In genomic region chr19:46961652-46962051, GRCm38 (mm10) we compare ENCODE assay signal across 8 mouse cellular contexts. TPM values are rescaled to one million over a fixed set of nuclear protein-coding genes. Genes with fewer than 3 reads are reported as not detected.
A peak's percentile ranks its signal among the peaks of the same experiment; 100 is the strongest.
DNase-seq lines count a peak whose midpoint lies in the region; ATAC-seq and TF ChIP-seq lines count a peak whose summit lies in the region.

No protein-coding gene starts in this region.

- peak overlapping the region; percentile 62 for H3K4me3 ChIP-seq in cortical plate, adult 2 months (ENCODE audit: insufficient read depth, low read length)

- no peak for TF ChIP-seq CTCF in cortical plate, adult 2 months (IDR thresholded peaks at IDR 0.05; ENCODE audit: extremely low read depth, insufficient read depth, low read length)

- DNase-seq in ZHBTc4 (ENCODE audit: low read depth, low spot score): peak; percentile 89
- DNase-seq in gastrocnemius, postnatal 10 days: peak; percentile 77
- peak; percentile 83 to 94 for DNase-seq in left cerebral cortex, postnatal 10 days (ENCODE audit: extremely low spot score in 1 of 2, low spot score in 2 of 2)
- DNase-seq in right cerebral cortex, postnatal 10 days (ENCODE audit: low spot score in 2 of 2): peak; percentile 92
- DNase-seq in urinary bladder, postnatal 25 days (ENCODE audit: low spot score): peak; percentile 71

- peaks cover 7% of the 10 kb centered on the region; the same call in 1 of the 2 replicates for H3K4me1 ChIP-seq in cortical plate, adult 2 months (ENCODE audit: control insufficient read depth, insufficient read depth, low read length)

- H3K27ac ChIP-seq in cortical plate, adult 2 months (ENCODE audit: insufficient read depth, low read length): peak overlapping the region; percentile 96

- peak; percentile 47; the same call in 1 of the 2 replicates for TF ChIP-seq POLR2A in cortical plate, adult 2 months (IDR thresholded peaks at IDR 0.05; ENCODE audit: extremely low read depth, insufficient read depth, low read length)

- intact Hi-C loops in left cerebral cortex, postnatal 10 days (cut with DNase I): no loop called here

- ATAC-seq in inflammation-experienced regulatory T-cells, adult 6 months: peak; percentile 74
- ATAC-seq in megakaryocyte progenitor cell, adult 5-6 weeks (replicated peaks; ENCODE audit: poor library complexity): peak; percentile 74

RNA-seq across cellular contexts. Expression of gene Ina, which starts 52.8 kb away (rescaled TPM):
- polyA plus RNA-seq in cortical plate, adult 2 months (2012; rRNA removed): 124 and 127 TPM in 2 replicates
- total RNA-seq in gastrocnemius, postnatal 10 days (2021): under 1 TPM; 0.38 to 0.40 TPM
- polyA plus RNA-seq in inflammation-experienced regulatory T-cells, adult 6 months (2017; shearing (Covaris generic)): not detected
- total RNA-seq in left cerebral cortex, postnatal 10 days (2021): 100 to 1,000 TPM; 180 to 190 TPM
- 0.22 TPM in 1 of 2 replicates, not detected in the other for total RNA-seq in megakaryocyte progenitor cell, adult 5-6 weeks (2015)
- total RNA-seq in megakaryocyte progenitor cell, adult 5-6 weeks (2017): not detected in 2 replicates

RNA-seq across cellular contexts. Expression of gene Nt5c2, which starts 53.3 kb away (rescaled TPM):
- 46.7 and 50.3 TPM in 2 replicates for polyA plus RNA-seq in cortical plate, adult 2 months (2012; rRNA removed)
- total RNA-seq in gastrocnemius, postnatal 10 days (2021): 10 to 100 TPM; 33.4 to 34.7 TPM
- polyA plus RNA-seq in inflammation-experienced regulatory T-cells, adult 6 months (2017; shearing (Covaris generic)): 10 to 100 TPM; 22.1 to 37.3 (median 31.6) TPM
- total RNA-seq in left cerebral cortex, postnatal 10 days (2021): 10 to 100 TPM; 76.4 to 87.4 TPM
- total RNA-seq in megakaryocyte progenitor cell, adult 5-6 weeks (2015): 52.5 and 59.4 TPM in 2 replicates
- total RNA-seq in megakaryocyte progenitor cell, adult 5-6 weeks (2017): 79.3 and 80.0 TPM in 2 replicates

Comparison
In these comparisons a context has a peak if more than half of its experiments do, and no peak if none do; other contexts are left out.
1. Peak in every context shown above with its lines: DNase-seq, ATAC-seq, H3K4me3 ChIP-seq and H3K27ac ChIP-seq.
2. RNA of gene Ina, which starts 52.8 kb away (total RNA-seq): 180 to 190 TPM in left cerebral cortex, postnatal 10 days; 0.38 to 0.40 TPM in gastrocnemius, postnatal 10 days and 0.22 TPM in megakaryocyte progenitor cell, adult 5-6 weeks; every median in the first group is over 100 times any median in the second.